Mouse (Mus musculus) G1E (cell line): ENCODE results near the gene Hnrnpr.

ENCODE experiments used
- CTCF ChIP-seq: IDR thresholded peaks from 2 replicates; pipeline ENCODE4 v1.5.1; 2012; ENCODE audit warnings: low read depth, low read length, inconsistent platforms, mixed read lengths
- GATA1 ChIP-seq: IDR thresholded peaks from 2 replicates; pipeline ENCODE4 v1.6.1; 2012; ENCODE audit warnings: borderline replicate concordance, low read length, inconsistent platforms, mixed read lengths

DNA sequence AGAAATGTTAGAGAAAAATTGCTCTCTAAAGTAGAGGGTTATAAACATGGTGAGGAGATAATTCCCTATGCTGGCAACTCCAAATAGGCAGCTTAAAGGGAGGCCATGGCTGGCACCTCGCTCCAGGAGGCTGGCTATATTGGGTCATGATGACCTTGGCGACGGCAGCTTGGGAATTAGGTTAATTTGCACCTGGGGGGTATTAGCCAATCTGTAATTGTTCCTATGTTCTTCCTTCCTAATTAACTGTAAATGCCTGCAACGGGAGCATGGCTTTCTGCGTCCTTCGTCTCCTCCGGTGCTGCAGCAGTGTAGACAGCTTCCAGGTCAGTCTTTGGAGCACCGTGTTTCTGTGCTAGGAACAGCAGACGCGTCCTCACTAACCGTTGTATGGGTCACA is 76.5 kb downstream of the Hnrnpr start:
- no peak for TF ChIP-seq CTCF
- no peak for TF ChIP-seq GATA1
